Mouse (Mus musculus): ENCODE results near the gene 1700113H08Rik. TPM values are rescaled to one million over a fixed set of nuclear protein-coding genes. Genes with fewer than 3 reads are reported as not detected.

1700113H08Rik gene
- polyA plus RNA-seq, 1 experiment from 2014 or later = not detected

GRCm38 (mm10) chr10:87051714-87052113, 6.1 kb upstream of the 1700113H08Rik start:
- Histone ChIP-seq H3K4me2 (replicated peaks; ENCODE audit: low read depth, low read length) (no peak overlapping the region), H3K27me3 (ENCODE audit: insufficient read depth, low read length) (no peaks in the 10 kb centered on the region), H3K27ac (ENCODE audit: low read length) (no peak overlapping the region), H3K4me1 (ENCODE audit: insufficient read depth, low read length) (no peaks in the 10 kb centered on the region), H3K36me3 (ENCODE audit: insufficient read depth, low read length) (no peaks in the 10 kb centered on the region), H3K9me3 (ENCODE audit: low read length) (no peaks in the 10 kb centered on the region), H3K9ac (replicated peaks; ENCODE audit: low read length) (no peak overlapping the region), H3K4me3 (ENCODE audit: low read length) (no peak overlapping the region)
- 69% methylated on average over 4 of the region's 4 CpGs for WGBS
- ATAC-seq (ENCODE audit: low FRiP score, low TSS enrichment) = no peak

DNA sequence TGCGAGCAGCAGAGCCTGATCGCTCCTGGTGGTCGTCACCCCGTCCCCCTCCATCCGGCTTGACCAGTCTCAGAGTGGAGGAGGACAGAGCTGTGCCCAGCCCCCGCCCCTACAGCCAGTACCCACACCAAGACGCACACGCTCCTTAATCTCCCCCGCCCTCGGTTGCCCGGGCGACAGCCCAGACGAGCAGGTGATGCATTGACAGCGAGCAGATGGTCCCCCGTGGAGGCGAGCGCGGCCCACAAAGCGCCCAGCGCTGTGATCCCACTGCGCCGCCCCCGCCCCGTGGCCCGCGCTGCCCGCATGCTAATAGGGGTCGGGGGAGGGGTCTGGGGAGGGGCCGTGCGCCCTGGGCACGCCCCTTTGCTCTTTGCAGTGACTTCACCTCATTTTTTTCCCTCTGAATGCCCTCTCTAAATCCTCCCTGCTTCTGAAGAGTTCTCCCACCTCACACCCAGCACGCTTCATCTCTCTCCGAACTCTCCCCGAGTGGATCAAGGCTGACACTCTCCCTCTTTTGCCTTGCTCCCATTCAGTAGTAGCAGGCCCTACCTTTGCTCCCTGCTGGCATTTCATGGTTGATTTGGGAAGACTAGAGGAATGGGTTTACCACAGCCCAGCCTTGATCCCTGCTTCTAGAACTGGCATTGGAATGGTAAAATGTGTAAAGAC, 543 bp downstream of the 1700113H08Rik start:
- Histone ChIP-seq H3K27me3 (ENCODE audit: insufficient read depth, low read length) (peaks cover 4% of the 10 kb centered on the region; the same call in 1 of the 2 replicates), H3K36me3 (ENCODE audit: insufficient read depth, low read length) (no peaks in the 10 kb centered on the region), H3K4me2 (replicated peaks; ENCODE audit: low read depth, low read length) (peak overlapping the region; percentile 91), H3K9ac (replicated peaks; ENCODE audit: low read length) (peak overlapping the region; percentile 57), H3K4me3 (ENCODE audit: low read length) (peak overlapping the region; percentile 54), H3K9me3 (ENCODE audit: low read length) (no peaks in the 10 kb centered on the region), H3K27ac (ENCODE audit: low read length) (no peak overlapping the region), H3K4me1 (ENCODE audit: insufficient read depth, low read length) (0 out of 2 replicates have a peak, but pooled peaks cover 4% of the 10 kb centered on the region)
- peak; percentile 92 for ATAC-seq (ENCODE audit: low FRiP score, low TSS enrichment)
- under 1% methylated on average over 20 of the region's 34 CpGs for WGBS

- WGBS = 13% methylated on average over 8 of the region's 9 CpGs
- Histone ChIP-seq H3K27ac (ENCODE audit: low read length) (no peak overlapping the region), H3K4me3 (ENCODE audit: low read length) (no peak overlapping the region; the same call in 1 of the 2 replicates), H3K36me3 (ENCODE audit: insufficient read depth, low read length) (no peaks in the 10 kb centered on the region), H3K9me3 (ENCODE audit: low read length) (no peaks in the 10 kb centered on the region), H3K4me1 (ENCODE audit: insufficient read depth, low read length) (0 out of 2 replicates have a peak, but pooled peaks cover 4% of the 10 kb centered on the region), H3K27me3 (ENCODE audit: insufficient read depth, low read length) (peaks cover 4% of the 10 kb centered on the region; the same call in 1 of the 2 replicates), H3K9ac (replicated peaks; ENCODE audit: low read length) (no peak overlapping the region), H3K4me2 (replicated peaks; ENCODE audit: low read depth, low read length) (peak overlapping the region; percentile 91)
- peak; percentile 8; the same call in 1 of the 2 replicates for ATAC-seq (ENCODE audit: low FRiP score, low TSS enrichment)
Measured at GRCm38 (mm10) chr10:87058926-87059325, 1.1 kb downstream of the 1700113H08Rik start.

DNA sequence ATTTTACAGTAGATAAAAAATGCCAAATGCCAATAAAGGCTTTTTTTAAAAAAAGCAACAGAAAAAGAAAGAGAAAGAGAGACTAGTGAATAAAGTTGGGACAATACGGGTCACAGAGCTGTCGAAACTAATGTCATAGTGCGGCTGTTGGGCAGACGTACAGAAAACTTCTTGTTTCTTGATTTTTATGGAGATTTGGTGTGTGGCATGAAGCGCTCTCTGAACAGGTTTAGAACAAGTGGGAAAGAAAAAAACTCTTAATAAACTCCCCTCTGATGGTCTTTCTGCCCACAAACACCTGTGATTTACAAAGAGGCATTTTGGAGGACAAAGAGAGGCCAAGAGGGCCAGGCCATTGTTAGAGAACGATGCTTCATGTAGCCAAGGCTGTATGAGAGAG, 1.6 kb downstream of the 1700113H08Rik start:
- no peaks in the 10 kb centered on the region for H3K36me3 ChIP-seq (ENCODE audit: insufficient read depth, low read length)
- H3K4me2 ChIP-seq (replicated peaks; ENCODE audit: low read depth, low read length) = no peak overlapping the region
- WGBS = 81% methylated on average over 6 of the region's 6 CpGs
- H3K4me3 ChIP-seq (ENCODE audit: low read length) = no peak overlapping the region
- no peak overlapping the region for H3K9ac ChIP-seq (replicated peaks; ENCODE audit: low read length)
- no peak overlapping the region for H3K27ac ChIP-seq (ENCODE audit: low read length)
- H3K9me3 ChIP-seq (ENCODE audit: low read length) = no peaks in the 10 kb centered on the region
- H3K4me1 ChIP-seq (ENCODE audit: insufficient read depth, low read length) = 0 out of 2 replicates have a peak, but pooled peaks cover 4% of the 10 kb centered on the region
- ATAC-seq (ENCODE audit: low FRiP score, low TSS enrichment) = no peak
- H3K27me3 ChIP-seq (ENCODE audit: insufficient read depth, low read length) = peaks cover 4% of the 10 kb centered on the region; the same call in 1 of the 2 replicates

DNA sequence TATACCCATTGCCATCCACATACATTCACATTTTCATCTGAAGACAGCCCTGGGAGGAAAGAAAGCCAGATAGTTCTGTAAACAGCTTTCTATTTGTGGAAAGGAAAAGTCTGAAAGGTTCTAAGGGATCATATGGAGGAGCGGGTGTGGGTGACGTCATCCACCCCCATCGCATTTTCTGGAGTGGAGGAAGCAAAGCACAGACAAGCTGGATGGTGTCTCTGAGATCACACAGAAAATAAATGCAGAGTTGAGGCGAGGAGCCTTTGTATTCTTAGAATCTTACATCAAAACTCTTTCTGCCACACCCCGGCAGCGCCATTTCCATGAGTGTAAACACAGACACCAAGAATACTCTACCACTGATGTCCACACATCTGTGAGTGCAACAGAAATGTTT, 26.4 kb downstream of the 1700113H08Rik start:
- Histone ChIP-seq H3K36me3 (ENCODE audit: insufficient read depth, low read length) (no peaks in the 10 kb centered on the region), H3K9ac (replicated peaks; ENCODE audit: low read length) (no peak overlapping the region), H3K27me3 (ENCODE audit: insufficient read depth, low read length) (no peaks in the 10 kb centered on the region), H3K9me3 (ENCODE audit: low read length) (no peaks in the 10 kb centered on the region), H3K4me2 (replicated peaks; ENCODE audit: low read depth, low read length) (no peak overlapping the region), H3K27ac (ENCODE audit: low read length) (no peak overlapping the region), H3K4me3 (ENCODE audit: low read length) (no peak overlapping the region), H3K4me1 (ENCODE audit: insufficient read depth, low read length) (no peaks in the 10 kb centered on the region)
- ATAC-seq (ENCODE audit: low FRiP score, low TSS enrichment) = no peak
- WGBS = 90% methylated on average over 6 of the region's 6 CpGs

- ATAC-seq (ENCODE audit: low FRiP score, low TSS enrichment) = no peak
Measured at GRCm38 (mm10) chr10:87087646-87088045, 29.8 kb downstream of the 1700113H08Rik start.

DNA sequence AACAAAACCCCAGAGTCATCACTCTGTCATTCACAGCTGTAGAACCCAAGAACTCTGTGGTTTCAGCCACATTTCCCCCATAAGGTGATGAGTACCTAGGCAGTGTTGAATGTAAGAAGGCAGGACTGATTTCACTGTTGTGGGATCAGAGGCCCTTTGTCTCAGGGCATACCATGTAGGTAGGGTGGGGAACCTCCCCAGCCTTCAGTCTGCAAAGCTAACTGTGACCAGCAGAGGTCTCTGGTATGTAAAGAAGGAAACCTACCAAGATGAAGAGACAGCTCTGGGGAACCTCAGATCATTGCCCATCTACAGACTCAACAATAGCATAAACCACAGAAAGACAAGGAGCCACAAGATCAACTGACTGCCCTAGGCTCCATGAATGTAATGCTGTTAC, 36.4 kb downstream of the 1700113H08Rik start:
- no peaks in the 10 kb centered on the region for H3K36me3 ChIP-seq (ENCODE audit: insufficient read depth, low read length)
- H3K9me3 ChIP-seq (ENCODE audit: low read length) = no peaks in the 10 kb centered on the region
- no peaks in the 10 kb centered on the region for H3K27me3 ChIP-seq (ENCODE audit: insufficient read depth, low read length)
- no peak overlapping the region for H3K27ac ChIP-seq (ENCODE audit: low read length)
- no peak overlapping the region for H3K4me3 ChIP-seq (ENCODE audit: low read length)
- no peak overlapping the region for H3K9ac ChIP-seq (replicated peaks; ENCODE audit: low read length)
- no peak for ATAC-seq (ENCODE audit: low FRiP score, low TSS enrichment)
- no peaks in the 10 kb centered on the region for H3K4me1 ChIP-seq (ENCODE audit: insufficient read depth, low read length)
- no peak overlapping the region for H3K4me2 ChIP-seq (replicated peaks; ENCODE audit: low read depth, low read length)

More at GRCm38 (mm10) chr10:87087646-87088045, 29.8 kb downstream of the 1700113H08Rik start:
- Histone ChIP-seq H3K4me3 (ENCODE audit: low read length) (no peak overlapping the region), H3K4me1 (ENCODE audit: insufficient read depth, low read length) (no peaks in the 10 kb centered on the region), H3K27ac (ENCODE audit: low read length) (no peak overlapping the region), H3K36me3 (ENCODE audit: insufficient read depth, low read length) (no peaks in the 10 kb centered on the region), H3K27me3 (ENCODE audit: insufficient read depth, low read length) (no peaks in the 10 kb centered on the region), H3K9ac (replicated peaks; ENCODE audit: low read length) (no peak overlapping the region), H3K9me3 (ENCODE audit: low read length) (no peaks in the 10 kb centered on the region), H3K4me2 (replicated peaks; ENCODE audit: low read depth, low read length) (no peak overlapping the region)
- WGBS = 56% methylated on average over 5 of the region's 5 CpGs

- ATAC-seq (ENCODE audit: low FRiP score, low TSS enrichment) = no peak
Measured at GRCm38 (mm10) chr10:87098722-87099121, 40.9 kb downstream of the 1700113H08Rik start.

GRCm38 (mm10) chr10:87100668-87101067, 42.8 kb downstream of the 1700113H08Rik start:
- Histone ChIP-seq H3K9ac (replicated peaks; ENCODE audit: low read length) (no peak overlapping the region), H3K36me3 (ENCODE audit: insufficient read depth, low read length) (no peaks in the 10 kb centered on the region), H3K27ac (ENCODE audit: low read length) (no peak overlapping the region), H3K4me3 (ENCODE audit: low read length) (no peak overlapping the region), H3K4me2 (replicated peaks; ENCODE audit: low read depth, low read length) (no peak overlapping the region), H3K4me1 (ENCODE audit: insufficient read depth, low read length) (peaks cover 7% of the 10 kb centered on the region; the same call in 1 of the 2 replicates), H3K27me3 (ENCODE audit: insufficient read depth, low read length) (no peaks in the 10 kb centered on the region), H3K9me3 (ENCODE audit: low read length) (no peaks in the 10 kb centered on the region)
- ATAC-seq (ENCODE audit: low FRiP score, low TSS enrichment) = no peak
- 76% methylated on average over 4 of the region's 4 CpGs for WGBS

More at GRCm38 (mm10) chr10:87098722-87099121, 40.9 kb downstream of the 1700113H08Rik start:
- Histone ChIP-seq H3K4me3 (ENCODE audit: low read length) (no peak overlapping the region), H3K27ac (ENCODE audit: low read length) (no peak overlapping the region), H3K9ac (replicated peaks; ENCODE audit: low read length) (no peak overlapping the region), H3K9me3 (ENCODE audit: low read length) (no peaks in the 10 kb centered on the region), H3K4me1 (ENCODE audit: insufficient read depth, low read length) (peaks cover 7% of the 10 kb centered on the region; the same call in 1 of the 2 replicates), H3K36me3 (ENCODE audit: insufficient read depth, low read length) (no peaks in the 10 kb centered on the region), H3K27me3 (ENCODE audit: insufficient read depth, low read length) (no peaks in the 10 kb centered on the region), H3K4me2 (replicated peaks; ENCODE audit: low read depth, low read length) (no peak overlapping the region)
- WGBS = 74% methylated on average over 6 of the region's 6 CpGs

GRCm38 (mm10) chr10:87101265-87101950, 43.6 kb downstream of the 1700113H08Rik start:
- peak; percentile 57; the same call in 1 of the 2 replicates for ATAC-seq (ENCODE audit: low FRiP score, low TSS enrichment)
- H3K27me3 ChIP-seq (ENCODE audit: insufficient read depth, low read length) = no peaks in the 10 kb centered on the region

More at GRCm38 (mm10) chr10:87101265-87101950, 43.6 kb downstream of the 1700113H08Rik start:
- Histone ChIP-seq H3K9ac (replicated peaks; ENCODE audit: low read length) (no peak overlapping the region), H3K36me3 (ENCODE audit: insufficient read depth, low read length) (no peaks in the 10 kb centered on the region), H3K9me3 (ENCODE audit: low read length) (no peaks in the 10 kb centered on the region), H3K4me3 (ENCODE audit: low read length) (no peak overlapping the region), H3K27ac (ENCODE audit: low read length) (no peak overlapping the region), H3K4me1 (ENCODE audit: insufficient read depth, low read length) (peaks cover 7% of the 10 kb centered on the region; the same call in 1 of the 2 replicates), H3K4me2 (replicated peaks; ENCODE audit: low read depth, low read length) (no peak overlapping the region)
- 19% methylated on average over 9 of the region's 9 CpGs for WGBS

Measured in kidney, embryonic 16.5 days (tissue).